Mouse (Mus musculus) C2C12 (cell line): ENCODE data around the gene Gm47985.
"Not testable (repeated sequence)": the region's sequence is repeated elsewhere in the genome, so short reads cannot be mapped to it uniquely, and the experiment has no call there.

ENCODE experiments used
- CTCF ChIP-seq: IDR thresholded peaks from one replicate; pipeline ENCODE4 v1.5.1; 2011; ENCODE audit not compliant: control insufficient read depth, insufficient read depth, insufficient read length
- MAX ChIP-seq: IDR thresholded peaks from one replicate; pipeline ENCODE4 v1.6.1; 2011; ENCODE audit warnings: mild to moderate bottlenecking, control low read depth

DNA sequence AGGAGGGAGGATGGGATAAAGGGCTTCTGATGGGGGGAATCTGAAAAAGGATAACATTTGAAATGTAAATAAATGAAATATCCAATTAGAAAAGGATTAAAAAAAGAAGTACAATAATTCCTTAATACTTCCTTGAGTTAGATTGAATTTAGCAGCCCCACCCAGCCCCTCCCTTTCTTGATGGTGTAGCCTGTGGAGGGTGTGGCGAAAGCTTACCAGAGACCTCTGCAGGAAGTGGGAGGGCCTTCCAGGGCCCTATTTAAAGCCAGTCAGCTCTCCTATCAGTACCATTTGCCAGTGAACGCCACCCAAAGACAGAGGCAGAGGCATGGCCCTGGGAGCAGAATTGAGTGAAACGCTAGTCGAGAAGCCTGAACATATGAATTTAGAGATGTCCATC is 15.8 kb downstream of the Gm47985 start, which contains the start of gene Gm47995:
- TF ChIP-seq MAX, CTCF: not testable (repeated sequence)
